Mouse (Mus musculus) heart, postnatal 0 days (tissue): ENCODE measurements around the gene Rgs16. TPM values are rescaled to one million over a fixed set of nuclear protein-coding genes. Genes with fewer than 3 reads are reported as not detected.

Source experiments
- ATAC-seq: fragments of 200-750 bp; cut with Nextera tagmentation; 2 replicates; pipeline ENCODE4 v1.8.0; 2017; ENCODE audit warnings: low read depth, moderate number of reproducible peaks, moderate library complexity; ENCODE audit not compliant: insufficient read depth
- DNase-seq: peaks from one replicate; pipeline ENCODE4 v3.0.0-alpha.2; 2016; ENCODE audit warnings: low spot score
- H3K27ac ChIP-seq: fragments of 300-500 bp; sonication (generic); 2 replicates; pipeline ENCODE4 v1.5.1; 2014; ENCODE audit warnings: low read depth, mild to moderate bottlenecking
- H3K27me3 ChIP-seq: fragments of 300-500 bp; sonication (generic); 2 replicates; pipeline ENCODE4 v1.6.1; 2014; ENCODE audit warnings: low read length, mixed read lengths; ENCODE audit not compliant: control insufficient read depth, insufficient read depth
- H3K36me3 ChIP-seq: fragments of 300-500 bp; sonication (generic); replicated peaks from 2 replicates; pipeline ENCODE4 v1.6.1; 2014; ENCODE audit warnings: low read length, mixed read lengths; ENCODE audit not compliant: control insufficient read depth, insufficient read depth
- H3K4me1 ChIP-seq: fragments of 300-500 bp; sonication (generic); 2 replicates; pipeline ENCODE4 v1.6.1; 2014; ENCODE audit warnings: antibody characterized with exemption; ENCODE audit not compliant: control insufficient read depth, insufficient read depth
- H3K4me2 ChIP-seq: fragments of 300-500 bp; sonication (generic); 2 replicates; pipeline ENCODE4 v1.6.1; 2014; ENCODE audit warnings: low read depth, mild to moderate bottlenecking, low read length, moderate library complexity
- H3K4me3 ChIP-seq: fragments of 300-500 bp; sonication (generic); 2 replicates; pipeline ENCODE4 v1.5.1; 2014; ENCODE audit warnings: low read depth, low read length
- H3K9ac ChIP-seq: fragments of 300-500 bp; sonication (generic); replicated peaks from 2 replicates; pipeline ENCODE4 v1.6.1; 2014; ENCODE audit warnings: low read depth, low read length, mixed read lengths
- H3K9me3 ChIP-seq: fragments of 300-500 bp; sonication (generic); replicated peaks from 2 replicates; pipeline ENCODE4 v1.6.1; 2016; ENCODE audit warnings: low read length; ENCODE audit not compliant: control insufficient read depth
- CTCF ChIP-seq: IDR thresholded peaks from 2 replicates; pipeline ENCODE4 v1.5.1; 2016; ENCODE audit warnings: antibody characterized with exemption, control low read depth, low read depth
- EP300 ChIP-seq: IDR thresholded peaks from 2 replicates; pipeline ENCODE4 v1.6.1; 2016; ENCODE audit warnings: antibody characterized with exemption, low read depth
- WGBS: fragments of 180-500 bp; shearing (Covaris S2); extraction: QIAGEN DNeasy Blood & Tissue Kit; methylation state at CpG from one replicate; pipeline ENCODE4 v1.1.7; 2014; 5-methylcytosine and 5-hydroxymethylcytosine counted together
- polyA plus RNA-seq: library from polyadenylated mRNA; unstranded; fragments of >200 nt; fragmentation: Nextera tagmentation; extraction: Ambion mirVana; gene quantifications from 2 replicates; pipeline ENCODE4 v1.2.1, GENCODE M21; 2015
- total RNA-seq: library from RNA; depleted of rRNA; stranded (reverse); fragments of >200 nt; gene quantifications from 2 replicates; pipeline ENCODE4 v1.2.3, GENCODE M21; 2014; ENCODE audit warnings: low replicate concordance

The Rgs16 gene
- total and polyA plus RNA-seq, 2 experiments from 2014 or later, result 1.8 to 2.2 TPM

GRCm38 (mm10) chr1:153748549-153748948 is 8.4 kb downstream of the Rgs16 start:
- 4% methylated on average over 1 of the region's 1 CpGs for WGBS
- H3K4me1 ChIP-seq, result peaks cover 39% of the 10 kb centered on the region
- TF ChIP-seq CTCF, result no peak
- TF ChIP-seq EP300, result no peak
- no peaks in the 10 kb centered on the region for H3K36me3 ChIP-seq
- H3K27ac ChIP-seq, result peak overlapping the region; percentile 94
- peak overlapping the region; percentile 66 for H3K4me2 ChIP-seq
- DNase-seq (peak; percentile 55), ATAC-seq (peak; percentile 40)
- H3K4me3 ChIP-seq, result peak overlapping the region; percentile 53
- peak overlapping the region; percentile 64 for H3K9ac ChIP-seq
- H3K9me3 ChIP-seq, result no peaks in the 10 kb centered on the region
- no peaks in the 10 kb centered on the region for H3K27me3 ChIP-seq

- Histone ChIP-seq H3K27me3 (no peaks in the 10 kb centered on the region), H3K4me2 (peak within 1 kb of the TSS; percentile 66), H3K27ac (peak within 1 kb of the TSS; percentile 94), H3K9ac (peak within 1 kb of the TSS; percentile 64), H3K4me1 (peaks cover 39% of the 10 kb centered on the region), H3K9me3 (no peaks in the 10 kb centered on the region), H3K36me3 (no peaks in the 10 kb centered on the region), H3K4me3 (peak within 1 kb of the TSS; percentile 53)
- ATAC-seq (peak; percentile 71), DNase-seq (peak; percentile 88)
- WGBS, result 4% methylated on average over 18 of the region's 18 CpGs
- TF ChIP-seq EP300 (peak; percentile 74), CTCF (peak; percentile 84)
Measured at GRCm38 (mm10) chr1:153749211-153749801, 9.2 kb downstream of the Rgs16 start, which contains the start of gene Rnasel. Gene Rnasel (plus strand): TSS chr1:153749426.

- H3K9ac ChIP-seq, result peak overlapping the region; percentile 64
- ATAC-seq, result no peak
Measured at GRCm38 (mm10) chr1:153750054-153750453, 9.9 kb downstream of the Rgs16 start.

GRCm38 (mm10) chr1:153751763-153752301 is 11.7 kb downstream of the Rgs16 start:
- H3K9me3 ChIP-seq, result no peaks in the 10 kb centered on the region
- TF ChIP-seq CTCF, result no peak
- no peak for TF ChIP-seq EP300
- H3K4me3 ChIP-seq, result peak overlapping the region; percentile 54
- peaks cover 15% of the 10 kb centered on the region; the same call in 1 of the 2 replicates for H3K36me3 ChIP-seq
- H3K4me1 ChIP-seq, result peaks cover 39% of the 10 kb centered on the region
- DNase-seq (peak; percentile 59), ATAC-seq (no peak)
- peak overlapping the region; percentile 67 for H3K9ac ChIP-seq
- H3K4me2 ChIP-seq, result peak overlapping the region; percentile 81
- peak overlapping the region; percentile 90 for H3K27ac ChIP-seq
- H3K27me3 ChIP-seq, result no peaks in the 10 kb centered on the region
- 10% methylated on average over 13 of the region's 13 CpGs for WGBS

More at GRCm38 (mm10) chr1:153750054-153750453, 9.9 kb downstream of the Rgs16 start:
- Histone ChIP-seq H3K4me2 (peak overlapping the region; percentile 66), H3K27me3 (no peaks in the 10 kb centered on the region), H3K27ac (peak overlapping the region; percentile 94), H3K36me3 (0 out of 2 replicates have a peak, but pooled peaks cover 5% of the 10 kb centered on the region), H3K4me1 (peaks cover 39% of the 10 kb centered on the region), H3K4me3 (peak overlapping the region; percentile 53), H3K9me3 (no peaks in the 10 kb centered on the region)
- no peak for TF ChIP-seq CTCF
- TF ChIP-seq EP300, result no peak
- DNase-seq, result no peak
- WGBS, result 48% methylated on average over 6 of the region's 6 CpGs

- H3K36me3 ChIP-seq, result peaks cover 15% of the 10 kb centered on the region; the same call in 1 of the 2 replicates
- DNase-seq, result no peak
- peak overlapping the region; percentile 81 for H3K4me2 ChIP-seq
- peak overlapping the region; percentile 54 for H3K4me3 ChIP-seq
- TF ChIP-seq EP300 (no peak), CTCF (no peak)
- WGBS, result 78% methylated on average over 6 of the region's 6 CpGs
- no peak for ATAC-seq
- H3K4me1 ChIP-seq, result peaks cover 35% of the 10 kb centered on the region
- no peaks in the 10 kb centered on the region for H3K27me3 ChIP-seq
- peak overlapping the region; percentile 67 for H3K9ac ChIP-seq
- no peaks in the 10 kb centered on the region for H3K9me3 ChIP-seq
- peak overlapping the region; percentile 90 for H3K27ac ChIP-seq
Measured at GRCm38 (mm10) chr1:153752521-153752920, 12.4 kb downstream of the Rgs16 start.
